Mouse (Mus musculus) cerebellum, adult 2 months (tissue): ENCODE results near the gene Ate1. TPM values are rescaled to one million over a fixed set of nuclear protein-coding genes. Genes with fewer than 3 reads are reported as not detected.

Experiments used
- DNase-seq, 2 experiments: peaks; one replicate each; pipeline ENCODE4 v3.0.0; 2021
- H3K27ac ChIP-seq: fragments of 200-500 bp; 2 replicates; pipeline ENCODE4 v1.5.1; 2012; ENCODE audit warnings: low read length, control low read depth, inconsistent platforms; ENCODE audit not compliant: insufficient read depth
- H3K27me3 ChIP-seq: fragments of 200-500 bp; 2 replicates; pipeline ENCODE4 v1.6.1; 2012; ENCODE audit warnings: inconsistent platforms, mild to moderate bottlenecking, low read length, moderate library complexity; ENCODE audit not compliant: control insufficient read depth, insufficient read depth
- H3K4me1 ChIP-seq: fragments of 200-500 bp; 2 replicates; pipeline ENCODE4 v1.6.1; 2011; ENCODE audit warnings: low read length; ENCODE audit not compliant: control insufficient read depth, insufficient read depth
- H3K4me3 ChIP-seq: fragments of 200-500 bp; replicated peaks from 2 replicates; pipeline ENCODE3; 2011; ENCODE audit warnings: mild to moderate bottlenecking, low read depth, low read length, control low read depth; ENCODE audit not compliant: insufficient read depth
- CTCF ChIP-seq: fragments of 200-500 bp; IDR thresholded peaks from 2 replicates; pipeline ENCODE4 v1.5.1; 2011; ENCODE audit warnings: low read depth, mild to moderate bottlenecking, control low read depth, low read length, moderate library complexity, borderline replicate concordance; ENCODE audit not compliant: insufficient read depth
- POLR2A ChIP-seq: fragments of 200-500 bp; IDR thresholded peaks from 2 replicates; pipeline ENCODE4 v1.6.1; 2011; ENCODE audit warnings: low read length, control low read depth, borderline replicate concordance; ENCODE audit not compliant: insufficient read depth
- WGBS: fragments of 180-500 bp; shearing (Covaris S2); methylation state at CpG from one replicate; pipeline ENCODE4 v1.1.7; 2018; 5-methylcytosine and 5-hydroxymethylcytosine counted together
- polyA plus RNA-seq: library from polyadenylated mRNA; depleted of rRNA; stranded (reverse); fragments of >200 nt; gene quantifications from 2 replicates; pipeline ENCODE4 v1.2.3, GENCODE M21; 2012

Ate1 gene
- polyA plus RNA-seq, 1 experiment: 29.7 TPM

GRCm38 (mm10) chr7:130385732-130386294, 134.4 kb downstream of the Ate1 start:
- WGBS: 57% methylated on average over 8 of the region's 8 CpGs
- no peak for TF ChIP-seq POLR2A
- TF ChIP-seq CTCF: no peak
- no peak for DNase-seq
- H3K27ac ChIP-seq: no peak overlapping the region
- no peak overlapping the region for H3K4me3 ChIP-seq
- peaks cover 5% of the 10 kb centered on the region for H3K4me1 ChIP-seq
- H3K27me3 ChIP-seq: no peaks in the 10 kb centered on the region

- no peak for TF ChIP-seq POLR2A
- TF ChIP-seq CTCF: no peak
- DNase-seq: no peak
- peaks cover 8% of the 10 kb centered on the region for H3K4me1 ChIP-seq
- H3K27me3 ChIP-seq: no peaks in the 10 kb centered on the region
- no peak overlapping the region for H3K27ac ChIP-seq
- 88% methylated on average over 13 of the region's 13 CpGs for WGBS
- H3K4me3 ChIP-seq: no peak overlapping the region
These were observed 138.0 kb downstream of the Ate1 start for GRCm38 (mm10) chr7:130382126-130382525.

- no peak for DNase-seq
- Histone ChIP-seq H3K4me3 (no peak overlapping the region), H3K27ac (peak overlapping the region; percentile 3), H3K4me1 (peaks cover 8% of the 10 kb centered on the region), H3K27me3 (no peaks in the 10 kb centered on the region)
- WGBS: 27% methylated on average over 8 of the region's 8 CpGs
- TF ChIP-seq CTCF: no peak
- TF ChIP-seq POLR2A: no peak
These were observed 138.7 kb downstream of the Ate1 start for GRCm38 (mm10) chr7:130381387-130381951.

- peak; percentile 81 to 86 for DNase-seq
- Histone ChIP-seq H3K27ac (peak overlapping the region; percentile 3), H3K4me3 (no peak overlapping the region), H3K27me3 (no peaks in the 10 kb centered on the region), H3K4me1 (peaks cover 8% of the 10 kb centered on the region)
- no peak for TF ChIP-seq POLR2A
- TF ChIP-seq CTCF: 0 out of 2 replicates have a peak, but pooled peaks have one; percentile 20
- 5% methylated on average over 8 of the region's 8 CpGs for WGBS
These were observed 139.3 kb downstream of the Ate1 start for GRCm38 (mm10) chr7:130380769-130381355.

- 90% methylated on average over 7 of the region's 7 CpGs for WGBS
- H3K27me3 ChIP-seq: no peaks in the 10 kb centered on the region
- no peak for DNase-seq
- H3K4me3 ChIP-seq: no peak overlapping the region
- TF ChIP-seq CTCF: no peak
- no peak for TF ChIP-seq POLR2A
- peaks cover 6% of the 10 kb centered on the region; the same call in 1 of the 2 replicates for H3K4me1 ChIP-seq
- no peak overlapping the region for H3K27ac ChIP-seq
These were observed 139.8 kb downstream of the Ate1 start for GRCm38 (mm10) chr7:130380367-130380766.

GRCm38 (mm10) chr7:130379886-130380285, 140.3 kb downstream of the Ate1 start:
- Histone ChIP-seq H3K4me1 (peaks cover 6% of the 10 kb centered on the region; the same call in 1 of the 2 replicates), H3K27me3 (no peaks in the 10 kb centered on the region), H3K27ac (no peak overlapping the region), H3K4me3 (no peak overlapping the region)
- no peak for TF ChIP-seq CTCF
- no peak for TF ChIP-seq POLR2A
- 95% methylated on average over 5 of the region's 5 CpGs for WGBS
- DNase-seq: no peak

GRCm38 (mm10) chr7:130378308-130378707, 141.9 kb downstream of the Ate1 start:
- H3K4me3 ChIP-seq: no peak overlapping the region
- 92% methylated on average over 3 of the region's 3 CpGs for WGBS
- H3K27me3 ChIP-seq: no peaks in the 10 kb centered on the region
- no peak for TF ChIP-seq CTCF
- no peak for TF ChIP-seq POLR2A
- no peak for DNase-seq
- no peak overlapping the region for H3K27ac ChIP-seq
- peaks cover 6% of the 10 kb centered on the region; the same call in 1 of the 2 replicates for H3K4me1 ChIP-seq

GRCm38 (mm10) chr7:130374311-130374710, 145.9 kb downstream of the Ate1 start:
- Histone ChIP-seq H3K4me1 (no peaks in the 10 kb centered on the region), H3K27me3 (peaks cover under 1% of the 10 kb centered on the region; the same call in 1 of the 2 replicates), H3K27ac (no peak overlapping the region), H3K4me3 (no peak overlapping the region)
- no peak for DNase-seq
- 71% methylated on average over 9 of the region's 9 CpGs for WGBS
- TF ChIP-seq POLR2A (no peak), CTCF (no peak)
